Mouse (Mus musculus) ES-Bruce4 (cell line): ENCODE measurements around the gene Mydgf.

Source experiments
- CTCF ChIP-seq: IDR thresholded peaks from one replicate; pipeline ENCODE4 v1.8.1; 2011; ENCODE audit warnings: low read depth, low read length
- EP300 ChIP-seq: IDR thresholded peaks from 2 replicates; pipeline ENCODE4 v1.6.1; 2011; ENCODE audit warnings: low read depth, low read length; ENCODE audit not compliant: insufficient read depth
- POLR2A ChIP-seq: IDR thresholded peaks from one replicate; pipeline ENCODE4 v1.8.1; 2011; ENCODE audit warnings: low read length; ENCODE audit not compliant: insufficient read depth

DNA sequence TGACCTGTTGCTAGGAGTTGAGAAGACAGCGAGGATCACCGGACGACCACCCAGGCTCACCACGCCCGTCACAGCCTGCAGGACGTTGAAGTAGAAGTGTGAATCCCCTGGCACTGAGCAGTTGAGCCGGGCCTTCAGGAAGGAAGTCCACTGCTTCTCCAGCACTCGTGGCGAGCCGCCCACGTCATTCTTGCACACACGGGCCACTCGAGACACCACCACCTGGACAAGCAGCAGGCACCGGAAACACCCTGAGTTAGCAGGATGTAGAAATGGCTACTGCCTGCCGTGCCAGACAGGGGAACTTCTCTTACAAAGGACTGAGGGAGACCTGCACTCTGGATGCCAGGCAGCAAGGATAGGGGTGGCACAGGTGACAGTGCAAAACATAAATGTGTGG is 55.5 kb downstream of the Mydgf start:
- no peak for TF ChIP-seq POLR2A
- TF ChIP-seq CTCF: no peak
- TF ChIP-seq EP300: no peak
